Mouse (Mus musculus) erythroblast, embryonic 14.5 days (primary cell): ENCODE measurements at regions not wholly inside any gene's neighbourhood (a gene's known extent, or its start where the extent isn't known, plus 50 kb on each side); places are given as distances from the start of the nearest gene placed in this dataset.

Experiments used
- GATA1 ChIP-seq: IDR thresholded peaks from 2 replicates; pipeline ENCODE4 v1.6.1; 2012; ENCODE audit warnings: low read length, inconsistent platforms, mixed read lengths
- TAL1 ChIP-seq: IDR thresholded peaks from 3 replicates; pipeline ENCODE4 v1.6.1; 2012; ENCODE audit warnings: low read length, inconsistent platforms, mixed read lengths

DNA sequence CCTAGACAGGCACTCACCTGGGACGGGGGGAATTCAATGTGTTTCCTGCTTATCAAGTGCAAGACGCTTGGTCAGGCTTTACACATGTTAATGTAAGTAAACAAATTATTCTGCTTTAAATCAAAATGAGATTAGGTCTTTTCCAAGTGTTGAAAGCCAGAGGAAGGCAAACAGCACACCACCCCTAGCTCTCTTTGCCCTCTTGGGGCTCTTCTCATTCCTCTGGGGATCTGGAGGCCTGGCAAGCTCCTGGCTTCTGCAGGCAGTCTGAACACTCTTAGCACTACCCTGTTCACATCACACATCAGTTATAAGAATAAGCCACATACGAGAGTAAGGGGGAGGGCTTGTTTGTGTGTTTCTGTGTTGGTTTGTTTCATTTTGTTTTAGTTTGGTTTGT lies 142.8 kb upstream of the Hes1 start:
- TF ChIP-seq GATA1 (no peak), TAL1 (no peak)
